Mouse (Mus musculus): ENCODE measurements at regions not wholly inside any gene's neighbourhood (a gene's known extent, or its start where the extent isn't known, plus 50 kb on each side); places are given as distances from the start of the nearest gene placed in this dataset.

GRCm38 (mm10) chr8:49946919-49947612, 1103.3 kb upstream of the Tenm3 start:
- Histone ChIP-seq H3K36me3 (no peaks in the 10 kb centered on the region), H3K27ac (no peak overlapping the region), H3K4me1 (no peaks in the 10 kb centered on the region), H3K27me3 (no peaks in the 10 kb centered on the region), H3K4me3 (no peak overlapping the region), H3K4me2 (replicated peaks) (no peak overlapping the region), H3K9me3 (replicated peaks) (no peaks in the 10 kb centered on the region), H3K9ac (no peak overlapping the region)
- ATAC-seq (ENCODE audit: low FRiP score): no peak
- WGBS: 90% methylated on average over 5 of the region's 5 CpGs

GRCm38 (mm10) chr8:49932124-49932523, 1088.4 kb upstream of the Tenm3 start:
- Histone ChIP-seq H3K9me3 (replicated peaks) (no peaks in the 10 kb centered on the region), H3K36me3 (no peaks in the 10 kb centered on the region)
- 89% methylated on average over 6 of the region's 6 CpGs for WGBS

GRCm38 (mm10) chr8:49926402-49927172, 1082.8 kb upstream of the Tenm3 start:
- no peak overlapping the region for H3K4me2 ChIP-seq (replicated peaks)
- no peaks in the 10 kb centered on the region for H3K9me3 ChIP-seq (replicated peaks)
- no peak overlapping the region for H3K9ac ChIP-seq
- WGBS: 28% methylated on average over 9 of the region's 9 CpGs
- no peaks in the 10 kb centered on the region for H3K27me3 ChIP-seq
- peaks cover 9% of the 10 kb centered on the region for H3K4me1 ChIP-seq
- H3K27ac ChIP-seq: no peak overlapping the region
- H3K4me3 ChIP-seq: no peak overlapping the region
- ATAC-seq (ENCODE audit: low FRiP score): no peak
- no peaks in the 10 kb centered on the region for H3K36me3 ChIP-seq

More at GRCm38 (mm10) chr8:49932124-49932523, 1088.4 kb upstream of the Tenm3 start:
- ATAC-seq (ENCODE audit: low FRiP score): no peak
- H3K27ac ChIP-seq: no peak overlapping the region
- H3K4me1 ChIP-seq: no peaks in the 10 kb centered on the region
- no peaks in the 10 kb centered on the region for H3K27me3 ChIP-seq
- H3K4me3 ChIP-seq: no peak overlapping the region
- no peak overlapping the region for H3K4me2 ChIP-seq (replicated peaks)
- no peak overlapping the region for H3K9ac ChIP-seq

GRCm38 (mm10) chr8:49905099-49905498, 1061.3 kb upstream of the Tenm3 start:
- H3K4me2 ChIP-seq (replicated peaks): no peak overlapping the region
- H3K9me3 ChIP-seq (replicated peaks): no peaks in the 10 kb centered on the region
- ATAC-seq (ENCODE audit: low FRiP score): no peak

GRCm38 (mm10) chr8:49902032-49902431, 1058.3 kb upstream of the Tenm3 start:
- H3K4me3 ChIP-seq: no peak overlapping the region
- 0 out of 2 replicates have a peak overlapping the region, but pooled peaks have one; percentile 17 for H3K4me2 ChIP-seq (replicated peaks)
- H3K27me3 ChIP-seq: no peaks in the 10 kb centered on the region
- no peak overlapping the region for H3K27ac ChIP-seq
- peaks cover 9% of the 10 kb centered on the region for H3K4me1 ChIP-seq
- no peaks in the 10 kb centered on the region for H3K9me3 ChIP-seq (replicated peaks)
- no peaks in the 10 kb centered on the region for H3K36me3 ChIP-seq
- H3K9ac ChIP-seq: no peak overlapping the region
- ATAC-seq (ENCODE audit: low FRiP score): no peak
- 44% methylated on average over 6 of the region's 6 CpGs for WGBS

More at GRCm38 (mm10) chr8:49905099-49905498, 1061.3 kb upstream of the Tenm3 start:
- Histone ChIP-seq H3K27me3 (no peaks in the 10 kb centered on the region), H3K27ac (no peak overlapping the region), H3K4me3 (no peak overlapping the region), H3K36me3 (no peaks in the 10 kb centered on the region), H3K4me1 (peaks cover 9% of the 10 kb centered on the region), H3K9ac (no peak overlapping the region)

- WGBS: 22% methylated on average over 9 of the region's 9 CpGs
- no peaks in the 10 kb centered on the region for H3K36me3 ChIP-seq
- no peaks in the 10 kb centered on the region for H3K9me3 ChIP-seq (replicated peaks)
- H3K4me2 ChIP-seq (replicated peaks): peak overlapping the region; percentile 17; the same call in 1 of the 2 replicates
- H3K9ac ChIP-seq: no peak overlapping the region
- H3K27me3 ChIP-seq: no peaks in the 10 kb centered on the region
- H3K27ac ChIP-seq: no peak overlapping the region
- no peak overlapping the region for H3K4me3 ChIP-seq
- H3K4me1 ChIP-seq: peaks cover 9% of the 10 kb centered on the region
- peak; percentile 46; the same call in 1 of the 2 replicates for ATAC-seq (ENCODE audit: low FRiP score)
Observed at GRCm38 (mm10) chr8:49901601-49902000, 1057.8 kb upstream of the Tenm3 start.
